Mouse (Mus musculus) frontal cortex, postnatal 10 days (tissue): ENCODE data around the gene Crtc1.
A peak's percentile ranks its signal among the peaks of the same experiment; 100 is the strongest.

Experiments
- DNase-seq, 2 experiments: peaks; one replicate each; pipeline ENCODE4 v3.0.0; 2022; ENCODE audit warnings: low spot score in 2 of 2, mixed read lengths in 1 of 2

Gene Crtc1

GRCm38 (mm10) chr8:70439055-70439847 lies at the start of gene Crtc1:
Gene Crtc1 (minus strand): TSS chr8:70439579.
- peak; percentile 95 to 96 for DNase-seq

DNA sequence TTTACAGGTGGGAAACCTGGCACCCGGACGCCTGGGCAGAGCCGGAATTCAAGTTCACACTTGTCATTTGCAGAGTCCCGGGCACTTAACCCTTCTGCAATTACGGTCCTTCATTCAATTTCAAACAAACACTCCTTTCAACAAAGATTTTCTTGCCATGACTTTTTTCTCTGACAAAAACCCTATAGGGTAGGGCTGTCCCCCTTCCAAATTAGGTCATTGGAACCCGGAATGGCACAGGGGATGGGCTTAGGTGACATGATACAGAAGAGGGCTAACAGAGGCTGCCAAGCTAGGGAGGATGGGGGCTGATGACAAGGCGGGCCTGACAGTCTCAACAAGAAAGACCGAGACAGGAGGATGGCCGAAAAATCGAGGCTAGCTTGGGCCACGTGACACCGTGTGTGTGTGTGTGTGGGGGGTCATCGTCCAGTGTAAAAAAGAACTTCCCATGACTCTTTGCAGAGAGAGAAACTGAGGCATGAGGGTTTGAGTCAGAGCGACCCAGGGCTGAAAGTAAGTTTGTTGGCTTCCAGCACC lies 49.6 kb upstream of the Crtc1 start:
- no peak for DNase-seq

GRCm38 (mm10) chr8:70487993-70488796 lies 48.8 kb upstream of the Crtc1 start:
- no peak for DNase-seq

DNA sequence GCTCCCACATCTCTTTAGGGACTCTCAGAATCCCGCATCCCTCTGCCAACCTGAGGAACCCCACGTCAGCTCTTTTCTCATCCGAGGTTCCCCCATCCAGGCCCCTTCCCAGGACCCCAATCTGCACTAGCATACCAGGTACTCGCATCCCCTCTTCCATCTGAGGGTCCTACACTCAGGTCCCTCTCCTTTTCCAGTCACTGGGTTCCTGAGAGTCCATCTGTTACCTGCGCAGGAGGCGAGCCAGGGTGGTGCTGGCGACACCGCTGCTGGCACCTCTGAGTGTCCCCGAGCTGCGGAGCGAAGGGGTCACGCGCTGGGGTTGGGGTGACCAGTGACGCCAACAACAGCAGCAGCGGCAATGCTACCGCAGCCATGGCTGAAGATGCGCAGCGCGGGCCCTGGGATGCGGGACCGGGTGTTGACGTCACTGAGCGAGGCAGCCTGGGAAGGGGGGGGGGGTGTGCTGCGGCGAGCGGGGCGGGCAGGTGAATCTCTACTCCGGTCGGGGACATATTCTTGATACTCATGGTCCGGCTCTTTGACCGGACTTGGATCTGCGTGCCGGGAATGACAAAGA lies 47.7 kb upstream of the Crtc1 start, which contains the start of gene Tmem59l:
Gene Tmem59l, minus strand, starts transcription at position 418 of the 580 bp plus-strand sequence.
- DNase-seq = no peak

GRCm38 (mm10) chr8:70486191-70486681 lies 46.9 kb upstream of the Crtc1 start:
- no peak for DNase-seq

GRCm38 (mm10) chr8:70482943-70483342 lies 43.6 kb upstream of the Crtc1 start:
- DNase-seq = no peak

DNA sequence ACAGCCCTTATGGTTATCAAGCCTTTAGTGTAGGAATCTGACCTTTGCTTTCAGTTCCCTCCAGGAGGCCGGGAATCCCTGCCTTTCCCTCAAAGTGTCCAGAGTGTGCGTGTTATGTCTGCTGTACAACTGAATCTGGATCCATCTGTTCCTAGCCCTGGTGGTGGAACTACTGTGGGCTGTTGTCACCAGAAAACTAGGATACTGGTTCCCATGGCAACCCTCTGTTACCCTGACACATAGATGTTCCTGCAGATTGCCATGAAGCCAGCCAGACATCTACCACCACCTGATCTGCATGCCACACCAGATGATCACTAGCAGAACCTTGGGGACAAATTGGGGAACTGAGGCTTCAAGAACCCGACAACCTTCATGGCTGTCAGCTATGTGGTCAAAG lies 42.5 kb upstream of the Crtc1 start:
- peak in 1 of 2 experiments; percentile 70 for DNase-seq

DNA sequence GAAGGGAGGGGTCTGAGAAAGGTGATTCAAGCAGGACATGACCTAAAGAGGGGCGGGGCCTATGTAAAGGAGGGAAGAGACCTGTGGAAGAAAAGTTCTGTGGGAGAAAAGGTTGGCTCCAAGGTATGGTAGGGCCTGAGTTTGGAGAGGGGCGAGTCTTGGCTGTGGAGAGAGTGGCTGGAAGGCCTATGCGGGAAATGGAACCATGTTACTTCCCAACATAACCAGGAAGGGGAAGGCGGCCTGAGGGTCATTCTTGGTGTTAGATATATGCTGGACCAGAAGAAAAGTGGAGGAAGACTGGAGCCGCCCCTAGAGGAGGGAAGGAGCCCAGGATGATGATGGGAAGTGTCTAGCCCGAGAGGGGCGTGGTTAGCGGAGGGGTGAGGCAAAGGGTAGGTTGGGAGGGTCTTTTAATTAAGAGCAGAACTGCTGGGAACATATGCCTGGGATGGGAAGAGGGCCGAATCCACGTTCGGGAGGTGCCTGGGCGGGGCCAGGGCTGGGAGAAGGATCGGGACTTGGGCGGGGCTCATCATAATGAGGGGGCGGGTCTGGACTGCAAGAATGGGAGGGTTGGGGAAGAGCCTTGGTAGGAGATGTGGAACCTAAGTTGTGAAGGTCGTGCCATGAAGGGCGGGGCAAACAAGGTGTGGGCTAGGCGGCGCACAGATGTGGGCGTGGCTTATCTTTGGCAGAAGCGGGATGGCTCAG lies 38.0 kb upstream of the Crtc1 start:
- DNase-seq = no peak

GRCm38 (mm10) chr8:70476333-70477268 lies 37.2 kb upstream of the Crtc1 start, which contains the start of gene Klhl26:
Gene Klhl26 (minus strand): TSS chr8:70476968.
- peak; percentile 87 to 90 for DNase-seq

DNA sequence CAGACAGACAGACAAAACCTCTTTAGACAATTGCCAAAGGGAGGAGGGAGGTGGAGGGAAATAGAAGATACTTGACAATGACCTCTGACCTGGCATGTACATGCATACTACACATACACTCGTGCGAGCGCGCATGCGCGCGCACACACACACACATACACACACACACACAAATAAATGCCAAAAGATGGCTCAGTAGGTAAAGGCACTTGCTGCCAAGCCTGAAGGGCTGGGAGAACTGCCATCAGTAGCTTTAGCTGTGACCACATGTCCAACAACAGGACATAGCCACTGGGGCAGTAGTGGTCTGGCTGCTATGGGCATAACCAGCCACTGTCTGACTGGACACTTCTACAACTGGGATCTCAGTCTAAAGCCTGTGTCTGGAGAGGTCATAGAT lies 32.5 kb upstream of the Crtc1 start:
- DNase-seq = no peak

DNA sequence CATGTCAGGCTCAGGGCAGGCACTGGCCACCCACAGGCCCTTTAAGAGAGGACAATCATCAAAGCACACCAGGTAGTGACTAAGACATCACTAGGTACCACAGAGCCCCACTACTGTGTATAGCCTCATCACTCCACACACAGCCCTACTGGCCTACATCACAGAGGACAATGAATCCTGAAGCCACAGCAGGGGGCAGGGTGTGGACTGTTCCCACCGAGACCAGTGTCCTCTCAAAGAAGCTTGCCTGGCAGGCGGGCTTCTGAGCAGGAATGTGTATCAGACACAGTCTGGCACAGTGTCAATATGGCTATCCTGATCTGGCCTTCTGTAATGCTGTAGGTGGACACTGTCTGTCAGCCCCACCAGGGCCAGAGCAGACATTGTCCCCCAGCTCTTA lies 30.6 kb upstream of the Crtc1 start:
- DNase-seq = no peak

GRCm38 (mm10) chr8:70469295-70469916 lies 30.0 kb upstream of the Crtc1 start:
- no peak for DNase-seq

DNA sequence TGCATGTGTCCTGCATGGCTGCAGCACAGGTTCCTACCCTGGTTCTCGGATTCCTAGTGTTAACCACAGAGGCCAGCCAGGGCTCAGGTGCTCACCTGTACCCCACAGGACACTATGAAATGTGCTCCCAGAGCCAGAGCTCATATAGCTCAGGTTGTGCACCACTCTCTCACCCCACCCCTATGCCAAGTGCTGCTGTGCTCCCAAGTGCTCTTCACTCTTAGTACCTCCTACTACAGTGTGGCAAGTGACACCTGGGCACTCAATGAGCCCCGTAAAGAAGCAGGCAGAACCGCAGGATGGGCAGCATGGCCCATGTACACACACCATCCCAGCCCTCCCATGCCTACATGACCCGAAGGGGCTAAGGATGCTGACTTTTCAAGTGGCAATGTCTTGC lies 29.4 kb upstream of the Crtc1 start:
- no peak for DNase-seq

GRCm38 (mm10) chr8:70467907-70468306 lies 28.5 kb upstream of the Crtc1 start:
- no peak for DNase-seq

- DNase-seq = no peak
These were observed 27.9 kb upstream of the Crtc1 start for GRCm38 (mm10) chr8:70467229-70467725.

DNA sequence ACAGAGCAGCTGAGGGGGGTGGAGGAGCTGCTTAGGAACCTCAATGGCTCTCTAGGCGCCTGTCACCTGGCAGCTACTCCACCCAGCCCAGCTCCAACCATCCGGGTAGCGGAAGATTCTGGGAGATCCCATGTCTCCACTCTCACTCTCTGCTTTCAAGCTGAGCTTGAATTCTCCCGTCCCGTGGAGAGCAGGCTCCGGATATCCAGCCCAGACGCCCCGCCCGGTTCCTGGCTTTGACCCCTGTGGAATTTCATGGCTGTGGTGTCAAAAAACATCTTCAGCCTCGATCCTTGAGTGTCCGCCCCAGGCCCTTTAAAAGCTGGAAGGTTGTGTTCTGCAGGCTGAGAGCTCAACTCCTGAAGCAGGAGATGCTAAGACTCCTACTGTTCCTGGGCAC lies 27.4 kb upstream of the Crtc1 start:
- DNase-seq = no peak

- DNase-seq = no peak
These were observed 26.9 kb upstream of the Crtc1 start for GRCm38 (mm10) chr8:70466305-70466704.

- no peak for DNase-seq
These were observed 26.3 kb upstream of the Crtc1 start for GRCm38 (mm10) chr8:70465701-70466100.

- DNase-seq = no peak
These were observed 24.8 kb upstream of the Crtc1 start for GRCm38 (mm10) chr8:70464162-70464561.

DNA sequence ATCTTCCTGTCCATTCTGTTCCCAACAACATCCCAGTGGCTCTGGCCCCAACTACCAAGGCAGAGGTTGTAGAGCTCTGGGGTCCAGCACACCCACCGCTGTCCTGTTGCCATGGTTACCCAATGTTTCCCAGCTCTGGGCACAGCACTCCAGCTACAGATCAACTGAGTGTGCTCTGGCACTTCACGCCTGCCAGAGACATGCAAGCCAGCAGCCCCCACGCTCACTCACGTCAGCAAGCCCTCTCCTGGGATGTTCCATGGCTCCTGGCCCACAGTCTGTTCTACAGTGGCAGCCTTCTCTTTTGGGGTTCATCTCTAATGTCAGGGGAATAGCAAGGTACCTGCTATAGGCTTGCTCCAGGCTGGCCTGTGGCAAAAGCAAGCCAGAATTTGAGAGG lies 23.9 kb upstream of the Crtc1 start:
- DNase-seq = no peak
